Mouse (Mus musculus): ENCODE measurements around the gene BC049715.
A peak's percentile ranks its signal among the peaks of the same experiment; 100 is the strongest.

Gene BC049715

DNA sequence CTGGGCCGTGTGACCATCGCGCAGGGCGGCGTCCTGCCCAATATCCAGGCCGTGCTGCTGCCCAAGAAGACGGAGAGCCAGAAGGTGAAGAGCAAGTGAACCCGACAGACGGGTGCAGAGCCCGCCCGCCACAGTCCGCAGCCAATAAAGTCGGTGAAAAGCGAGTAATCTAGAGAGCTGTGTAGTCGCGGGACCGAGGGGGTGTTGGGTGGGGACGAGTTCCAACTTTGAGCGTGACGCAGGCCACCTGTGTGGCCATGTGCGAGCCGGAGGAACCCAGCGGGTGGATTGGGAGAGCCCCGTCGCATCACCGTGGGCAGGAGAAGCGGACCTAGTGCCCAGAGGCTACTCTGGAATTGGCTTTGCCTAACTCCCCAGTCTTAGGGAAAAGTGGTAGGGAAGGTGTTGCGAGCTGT is 18.8 kb upstream of the BC049715 start:
- peak in 1 of 2 experiments; percentile 36 for DNase-seq

DNA sequence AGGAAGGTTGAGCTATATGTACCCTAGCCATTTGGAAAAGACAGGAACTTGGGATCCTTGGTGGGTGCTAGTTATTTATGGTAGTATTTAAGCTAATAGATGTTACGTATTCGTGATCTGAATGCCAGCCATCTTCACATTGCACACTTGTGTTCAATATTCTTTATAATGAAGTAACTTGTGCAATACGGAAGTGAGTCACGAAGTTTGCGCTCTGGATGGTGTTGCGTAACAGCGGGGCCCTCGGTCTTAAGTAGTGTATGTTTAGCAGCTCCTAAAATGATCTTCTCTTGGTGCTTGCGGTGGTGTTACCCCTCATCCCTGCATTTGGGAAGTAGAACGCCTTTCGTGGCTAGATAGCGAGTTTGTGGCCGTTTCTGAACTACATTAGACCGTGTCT is 18.3 kb upstream of the BC049715 start:
- DNase-seq: peak in 1 of 2 experiments; percentile 29

GRCm38 (mm10) chr6:136809673-136810072 is 17.8 kb upstream of the BC049715 start:
- DNase-seq: no peak

GRCm38 (mm10) chr6:136811196-136811595 is 16.2 kb upstream of the BC049715 start:
- DNase-seq: no peak

DNA sequence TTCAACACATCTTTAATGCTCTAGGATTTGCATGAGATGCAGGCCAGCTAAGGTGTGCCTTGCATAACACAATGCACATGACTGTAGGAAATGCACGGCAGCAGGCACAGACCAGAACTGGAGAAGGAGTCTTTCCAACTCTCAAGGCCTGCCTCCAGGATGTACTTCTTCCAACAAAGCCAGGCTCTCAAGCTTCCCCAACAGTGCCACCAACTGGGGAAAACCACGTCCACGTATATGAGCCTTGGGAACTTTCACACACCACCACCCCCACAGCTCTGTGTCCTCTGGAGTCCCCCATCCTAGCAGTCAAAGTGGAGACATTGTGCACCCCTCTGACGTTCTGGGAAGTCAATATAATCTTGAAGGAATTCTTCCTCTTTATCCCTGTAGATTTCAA is 14.3 kb upstream of the BC049715 start:
- no peak for DNase-seq

- DNase-seq: no peak
Measured at GRCm38 (mm10) chr6:136815381-136815780, 12.0 kb upstream of the BC049715 start.

DNA sequence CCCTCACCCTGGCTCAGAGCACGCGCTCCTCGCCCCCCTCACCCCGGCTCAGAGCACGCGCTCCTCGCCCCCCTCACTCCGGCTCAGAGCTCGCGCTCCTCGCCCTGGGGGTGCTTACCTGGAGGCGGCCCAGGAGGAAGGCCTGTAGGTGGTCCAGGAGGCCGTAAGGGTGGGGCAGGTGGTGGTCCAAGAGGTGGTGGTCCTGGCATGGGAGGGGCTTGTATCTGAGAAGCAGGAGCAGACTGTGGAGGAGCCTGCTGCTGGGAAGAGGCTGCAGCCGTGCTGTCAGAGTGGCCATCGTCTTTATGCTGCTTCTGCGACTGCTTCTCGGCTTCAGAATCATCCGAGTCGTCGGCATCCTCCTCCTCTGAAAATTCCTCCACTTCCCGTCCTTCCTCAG is 10.6 kb upstream of the BC049715 start:
- DNase-seq: no peak

GRCm38 (mm10) chr6:136817549-136817948 is 9.9 kb upstream of the BC049715 start:
- no peak for DNase-seq

DNA sequence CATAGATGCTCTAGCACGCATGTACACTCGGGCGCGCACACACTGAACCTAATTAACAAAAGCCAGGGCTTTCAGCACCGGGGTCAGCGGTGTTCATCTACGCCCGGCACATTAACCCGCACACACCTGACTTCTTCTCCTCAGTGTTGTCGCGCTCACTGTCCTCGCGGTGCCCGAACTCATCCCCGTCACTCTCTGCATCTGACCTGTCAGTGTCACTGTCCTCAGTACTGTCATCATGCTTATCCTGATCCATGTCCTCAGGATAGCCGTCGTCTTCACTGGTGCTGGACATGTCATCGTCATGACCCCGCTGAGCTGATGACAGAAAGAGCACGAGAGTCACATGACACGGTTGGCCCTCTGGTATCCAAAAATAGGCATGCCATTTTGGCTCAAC is 7.0 kb upstream of the BC049715 start:
- no peak for DNase-seq

DNA sequence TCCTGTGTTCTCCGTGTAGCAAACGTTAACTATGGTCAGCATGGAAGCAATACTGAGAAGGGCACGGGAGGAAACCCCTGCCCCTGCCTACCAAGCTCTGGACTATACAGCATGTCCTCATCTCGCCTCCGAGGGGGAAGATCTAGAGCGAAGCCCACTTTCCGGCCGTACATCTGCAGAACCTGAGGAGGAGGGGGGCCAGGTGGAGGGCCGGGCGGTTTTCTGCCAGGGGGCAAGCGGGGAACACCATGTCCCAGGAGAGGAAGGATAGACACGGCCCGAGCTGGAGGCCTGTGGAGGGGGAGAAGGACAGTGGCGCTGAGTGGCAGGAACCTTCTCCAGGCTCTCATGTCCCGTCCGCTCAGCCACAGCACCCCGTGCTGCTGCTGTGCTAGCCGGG is 6.3 kb upstream of the BC049715 start:
- DNase-seq: no peak

DNA sequence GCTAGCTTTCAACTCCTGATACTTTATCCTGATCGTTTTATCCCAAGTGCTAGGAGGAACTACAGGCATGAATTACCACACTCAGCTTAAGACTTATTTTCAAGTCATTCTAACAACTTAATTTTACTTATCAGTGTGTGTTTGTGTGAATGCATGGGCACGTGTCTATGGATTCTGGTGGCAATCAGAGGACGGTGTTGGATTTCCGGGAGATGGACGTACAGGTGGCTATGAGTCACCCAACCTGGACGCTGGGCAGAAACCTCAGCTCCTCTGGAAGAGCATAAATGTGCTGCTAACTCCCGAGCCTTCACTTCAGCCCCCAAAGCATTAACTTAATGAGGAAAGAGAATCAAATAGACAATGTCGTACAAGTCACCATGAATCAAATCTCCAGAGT is 2.4 kb upstream of the BC049715 start:
- no peak for DNase-seq

GRCm38 (mm10) chr6:136827116-136827515 is 310 bp upstream of the BC049715 start:
- DNase-seq: no peak

GRCm38 (mm10) chr6:136827881-136828561 is 595 bp downstream of the BC049715 start, which contains the start of gene Wbp11:
Wbp11 (minus strand) TSS chr6:136828233.
- DNase-seq: peak; percentile 90 to 94

- no peak for DNase-seq
Measured at GRCm38 (mm10) chr6:136828681-136829080, 1.3 kb downstream of the BC049715 start.

DNA sequence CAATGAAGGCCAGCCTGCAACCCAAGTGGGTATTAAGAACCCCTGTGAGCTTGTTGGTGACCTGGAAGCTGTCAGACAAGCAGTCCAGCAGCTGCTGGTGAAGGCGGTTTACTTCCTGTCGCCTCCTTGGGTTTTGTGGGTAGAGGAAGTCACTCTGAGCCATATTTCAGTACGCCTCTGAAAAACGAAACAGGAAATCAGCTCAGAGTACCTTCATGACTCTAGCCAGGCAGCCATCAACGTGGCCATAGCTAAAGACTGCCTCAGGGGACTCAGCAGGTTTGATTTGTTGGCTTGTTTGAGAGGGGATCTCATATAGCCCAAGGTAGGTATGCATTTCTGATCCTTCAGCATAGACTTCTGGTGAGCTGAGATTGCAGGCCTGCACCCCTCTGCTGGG is 4.3 kb downstream of the BC049715 start:
- DNase-seq: peak; percentile 42 to 54

DNA sequence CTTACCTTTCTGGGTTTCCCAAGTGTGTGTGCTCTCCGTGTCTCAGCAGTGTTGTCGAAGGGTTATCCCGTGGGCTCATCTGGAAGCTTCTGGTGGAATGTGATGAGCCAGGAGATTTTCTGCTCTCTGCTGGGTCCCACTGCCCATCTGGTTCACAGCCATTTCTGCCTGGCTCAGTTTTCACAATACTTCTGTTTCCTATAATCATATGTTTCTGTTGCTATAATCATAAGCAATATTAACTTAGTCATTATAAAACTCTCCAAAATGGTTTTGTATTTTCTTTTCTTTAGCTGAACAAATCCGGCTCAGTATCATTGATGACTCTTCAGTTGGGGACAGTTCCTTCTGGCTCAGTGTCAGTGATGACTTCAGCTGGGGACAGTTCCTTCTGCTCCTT is 7.9 kb downstream of the BC049715 start, which contains the start of gene Smco3:
Smco3 (minus strand) TSS at position 101 of the 400 bp plus-strand sequence.
- DNase-seq: no peak

DNA sequence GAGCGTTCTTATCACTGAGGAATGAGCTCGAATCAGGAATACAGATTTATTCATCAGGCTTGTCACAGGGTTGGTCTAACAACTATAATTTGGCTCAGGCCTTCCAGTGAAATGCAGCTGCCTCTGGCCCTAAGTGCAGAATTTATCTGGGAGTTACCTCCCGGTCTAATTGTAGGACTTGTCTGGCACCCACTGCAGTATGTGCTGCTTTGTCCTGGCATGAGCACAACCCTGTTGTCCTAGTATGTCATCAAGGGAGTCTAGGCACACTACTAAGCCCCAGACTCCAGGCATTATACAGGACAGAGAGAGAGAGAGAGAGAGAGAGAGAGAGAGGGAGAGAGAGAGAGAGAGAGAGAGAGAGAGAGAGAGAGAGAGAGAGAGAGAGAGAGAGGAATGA is 9.9 kb downstream of the BC049715 start:
- no peak for DNase-seq

DNA sequence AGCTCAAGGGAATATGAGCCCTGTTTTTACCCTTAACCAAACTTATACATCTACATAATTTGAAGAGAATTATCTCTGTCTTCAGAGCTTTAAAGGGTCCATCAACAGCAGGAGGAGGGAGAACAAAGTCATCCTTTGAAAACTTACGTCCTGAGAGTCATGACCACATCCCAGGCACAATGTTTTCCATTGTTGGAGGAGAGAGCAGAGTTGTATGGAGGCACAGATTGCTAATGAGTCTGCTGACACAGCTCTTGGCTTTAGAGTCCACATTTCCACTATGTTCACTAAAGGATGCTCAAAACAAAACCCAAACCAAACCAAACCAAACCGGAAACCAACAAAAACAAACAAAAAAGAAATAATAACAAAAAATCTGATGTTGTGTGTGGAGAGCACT is 17.5 kb downstream of the BC049715 start:
- DNase-seq: no peak

GRCm38 (mm10) chr6:136845706-136846480 is 18.5 kb downstream of the BC049715 start:
- DNase-seq: no peak

GRCm38 (mm10) chr6:136847267-136847666 is 19.8 kb downstream of the BC049715 start:
- no peak for DNase-seq

DNA sequence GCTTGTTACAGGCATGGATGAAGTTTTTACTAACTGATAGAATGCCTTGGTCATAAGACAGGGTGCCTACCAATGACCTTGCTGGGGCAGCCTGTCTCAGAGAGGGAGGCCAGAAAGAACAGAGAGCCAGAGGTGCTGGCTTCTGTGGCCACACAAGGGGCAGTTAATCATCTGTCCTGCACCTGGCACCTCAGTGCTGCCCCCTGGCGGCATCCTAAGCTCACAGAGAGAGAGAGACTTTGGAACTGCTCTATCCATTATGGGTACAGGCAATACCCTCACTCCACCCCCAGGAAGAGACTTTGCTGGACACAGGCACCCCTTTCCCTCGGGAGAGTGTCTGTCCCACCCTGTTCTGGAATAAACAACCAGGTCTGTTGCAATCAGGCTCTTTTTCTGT is 20.4 kb downstream of the BC049715 start:
- peak; percentile 60 to 64 for DNase-seq

- no peak for DNase-seq
Measured at GRCm38 (mm10) chr6:136848399-136848798, 21.0 kb downstream of the BC049715 start.

- DNase-seq: no peak
Measured at GRCm38 (mm10) chr6:136848971-136849370, 21.5 kb downstream of the BC049715 start.

DNA sequence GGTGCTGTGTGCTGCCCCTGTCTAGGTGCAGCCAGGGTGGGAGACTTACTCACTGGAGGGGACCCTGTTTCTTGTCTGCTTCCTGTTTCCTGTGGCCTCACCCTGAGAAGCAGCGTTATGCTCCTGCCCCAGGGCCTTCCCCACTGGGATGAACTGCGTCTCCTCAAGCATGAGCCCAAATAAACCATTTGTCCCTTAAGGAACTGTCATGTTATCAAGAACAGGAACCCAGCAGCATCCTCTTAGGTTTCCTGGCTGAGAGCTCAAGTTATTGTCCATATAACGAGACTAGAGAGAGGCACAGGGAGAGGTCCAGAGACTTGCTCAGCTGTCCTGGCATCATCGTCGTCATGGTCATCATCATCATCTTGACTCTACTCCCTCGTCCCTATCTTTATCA is 22.8 kb downstream of the BC049715 start:
- DNase-seq: peak in 1 of 2 experiments; percentile 26

All from thymus, postnatal 36 days (tissue).